Mouse (Mus musculus) stomach, postnatal 0 days (tissue): ENCODE measurements around the gene Spag6l.

Source experiments
- CTCF ChIP-seq: IDR thresholded peaks from 2 replicates; pipeline ENCODE4 v1.5.1; 2016; ENCODE audit warnings: antibody characterized with exemption, low read depth, mild to moderate bottlenecking, moderate library complexity
- EP300 ChIP-seq: optimal IDR thresholded peaks from 2 replicates; pipeline ENCODE3; 2016; ENCODE audit warnings: antibody characterized with exemption

- peak; percentile 59 for TF ChIP-seq CTCF
- TF ChIP-seq EP300 = no peak
Observed at GRCm38 (mm10) chr16:16828757-16829615, at the start of gene Spag6l.
